Mouse (Mus musculus) ES-Bruce4 (cell line): ENCODE data around the gene Tmem143. TPM values are rescaled to one million over a fixed set of nuclear protein-coding genes. Genes with fewer than 3 reads are reported as not detected.
"Not testable (repeated sequence)": the region's sequence is repeated elsewhere in the genome, so short reads cannot be mapped to it uniquely, and the experiment has no call there.

Experiments used
- H3K27ac ChIP-seq: 2 replicates; pipeline ENCODE4 v1.5.1; 2012; ENCODE audit warnings: low read length, inconsistent platforms; ENCODE audit not compliant: insufficient read depth
- H3K27me3 ChIP-seq: 2 replicates; pipeline ENCODE4 v1.6.1; 2012; ENCODE audit warnings: mild to moderate bottlenecking, low read length, inconsistent platforms; ENCODE audit not compliant: control insufficient read depth, poor library complexity, insufficient read depth, severe bottlenecking
- H3K36me3 ChIP-seq: 2 replicates; pipeline ENCODE4 v1.6.1; 2012; ENCODE audit warnings: inconsistent platforms, mild to moderate bottlenecking, low read length, moderate library complexity; ENCODE audit not compliant: control insufficient read depth, poor library complexity, insufficient read depth, severe bottlenecking
- H3K4me1 ChIP-seq: one replicate; pipeline ENCODE4 v1.8.1; 2011; ENCODE audit warnings: low read length; ENCODE audit not compliant: control insufficient read depth, insufficient read depth
- H3K4me3 ChIP-seq: 2 replicates; pipeline ENCODE4 v1.5.1; 2011; ENCODE audit warnings: low read depth, mild to moderate bottlenecking, low read length
- H3K9ac ChIP-seq: 2 replicates; pipeline ENCODE4 v1.6.1; 2012; ENCODE audit warnings: low read depth, mild to moderate bottlenecking, inconsistent platforms; ENCODE audit not compliant: poor library complexity, severe bottlenecking
- H3K9me3 ChIP-seq: replicated peaks from 2 replicates; pipeline ENCODE4 v1.6.1; 2012; ENCODE audit warnings: mild to moderate bottlenecking, low read length, inconsistent platforms; ENCODE audit not compliant: control insufficient read depth, poor library complexity, insufficient read depth, severe bottlenecking
- CTCF ChIP-seq: IDR thresholded peaks from one replicate; pipeline ENCODE4 v1.8.1; 2011; ENCODE audit warnings: low read depth, low read length
- EP300 ChIP-seq: IDR thresholded peaks from 2 replicates; pipeline ENCODE4 v1.6.1; 2011; ENCODE audit warnings: low read depth, low read length; ENCODE audit not compliant: insufficient read depth
- POLR2A ChIP-seq: IDR thresholded peaks from one replicate; pipeline ENCODE4 v1.8.1; 2011; ENCODE audit warnings: low read length; ENCODE audit not compliant: insufficient read depth
- polyA plus RNA-seq: library from polyadenylated mRNA; stranded (reverse); fragments of >200 nt; gene quantifications from 2 replicates; pipeline ENCODE4 v1.2.4, GENCODE M21; 2011; ENCODE audit warnings: low read depth; ENCODE audit not compliant: missing spikeins, insufficient read depth, insufficient read length

Gene Tmem143
- polyA plus RNA-seq, 1 experiment = 21.7 TPM

DNA sequence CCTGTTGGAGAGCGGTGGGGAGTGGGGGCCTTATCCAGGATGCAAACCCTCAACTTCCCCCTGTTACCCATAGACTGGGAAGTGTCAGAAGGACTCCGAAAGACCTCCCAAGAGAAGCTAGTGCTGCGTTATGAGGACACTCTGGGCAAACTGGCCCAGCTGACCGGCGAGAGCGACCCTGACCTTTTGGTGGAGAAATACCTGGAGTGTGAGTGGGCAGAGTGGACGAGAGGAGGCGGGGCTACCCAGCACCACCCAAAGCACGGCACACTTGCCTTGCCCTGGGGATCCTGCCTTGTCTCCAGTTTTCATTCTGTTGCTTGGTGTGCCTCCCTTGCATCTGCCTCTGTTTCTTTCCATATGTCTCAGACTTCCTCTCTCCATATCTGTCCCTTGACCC lies 45.2 kb downstream of the Tmem143 start:
- H3K4me3 ChIP-seq = no peak overlapping the region
- H3K9ac ChIP-seq = no peak overlapping the region
- no peaks in the 10 kb centered on the region for H3K9me3 ChIP-seq
- no peaks in the 10 kb centered on the region for H3K27me3 ChIP-seq
- no peak for TF ChIP-seq EP300
- no peak for TF ChIP-seq CTCF
- TF ChIP-seq POLR2A = no peak
- no peak overlapping the region for H3K27ac ChIP-seq
- H3K36me3 ChIP-seq = no peaks in the 10 kb centered on the region
- H3K4me1 ChIP-seq = no peaks in the 10 kb centered on the region

DNA sequence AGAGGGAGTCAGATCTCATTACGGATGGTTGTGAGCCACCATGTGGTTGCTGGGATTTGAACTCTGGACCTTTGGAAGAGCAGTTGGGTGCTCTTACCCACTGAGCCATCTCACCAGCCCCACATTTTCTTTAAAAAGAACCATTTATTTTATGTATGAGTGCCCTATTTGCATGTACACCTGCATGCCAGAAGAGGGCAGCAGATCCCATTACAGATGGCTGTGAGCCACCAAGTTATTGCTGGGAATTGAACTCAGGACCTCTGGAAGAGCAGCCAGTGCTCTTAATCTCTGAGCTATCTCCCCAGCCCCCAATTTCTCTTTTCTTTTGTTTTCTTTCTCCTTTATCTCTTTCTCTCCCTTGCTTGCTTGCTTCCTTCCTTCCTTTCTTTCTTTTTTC lies 46.5 kb downstream of the Tmem143 start:
- not testable (repeated sequence) for H3K36me3 ChIP-seq, H3K4me1 ChIP-seq, H3K9me3 ChIP-seq, H3K27me3 ChIP-seq, H3K27ac ChIP-seq, H3K4me3 ChIP-seq, H3K9ac ChIP-seq

DNA sequence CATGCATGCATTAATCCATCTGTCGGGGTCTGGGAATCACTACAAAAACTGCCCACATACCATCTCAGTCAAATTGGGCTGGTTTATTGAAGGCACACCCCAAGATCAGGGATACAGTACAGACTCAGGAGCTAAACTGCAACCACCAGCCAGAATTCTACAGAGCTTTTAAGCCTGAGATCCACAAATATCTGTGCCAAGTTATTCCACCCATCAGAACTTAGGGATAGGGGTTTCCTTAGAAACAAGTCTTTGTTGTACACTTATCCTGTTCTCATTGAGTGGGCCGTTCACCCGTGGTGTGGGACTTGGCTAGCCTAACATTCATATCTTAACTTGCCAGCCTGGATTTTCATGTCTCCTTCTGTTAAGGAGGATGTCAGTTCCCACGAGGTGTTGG lies 52.3 kb downstream of the Tmem143 start:
- no peak for TF ChIP-seq POLR2A
- TF ChIP-seq EP300 = no peak
- no peak for TF ChIP-seq CTCF

DNA sequence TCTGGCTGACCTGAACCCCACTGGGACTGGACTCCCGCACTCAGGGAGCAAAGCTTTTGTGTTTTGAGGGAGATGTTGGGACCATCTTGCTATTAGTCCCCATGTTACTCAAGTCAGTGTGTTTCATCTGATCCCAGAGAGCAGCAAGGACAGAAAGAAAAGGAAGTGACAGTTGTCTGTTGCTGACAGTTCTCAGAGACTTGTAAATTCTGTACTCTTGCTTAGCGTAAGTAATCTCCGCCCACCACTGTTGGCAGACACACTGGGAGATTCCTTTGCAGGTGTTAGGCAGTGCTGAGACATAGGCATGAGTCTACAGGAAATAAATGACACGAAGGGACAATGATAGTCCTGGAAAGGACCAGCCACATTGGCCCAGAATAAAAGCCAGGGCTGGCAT lies 59.9 kb downstream of the Tmem143 start:
- Histone ChIP-seq H3K36me3 (no peaks in the 10 kb centered on the region), H3K4me3 (no peak overlapping the region), H3K9me3 (peaks cover 2% of the 10 kb centered on the region; the same call in 1 of the 2 replicates), H3K9ac (no peak overlapping the region), H3K27me3 (no peaks in the 10 kb centered on the region), H3K4me1 (no peaks in the 10 kb centered on the region), H3K27ac (no peak overlapping the region)
- TF ChIP-seq POLR2A (no peak), CTCF (no peak), EP300 (no peak)

More for the DNA sequence above, 52.3 kb downstream of the Tmem143 start:
- H3K9me3 ChIP-seq = peaks cover 2% of the 10 kb centered on the region; the same call in 1 of the 2 replicates
- H3K4me1 ChIP-seq = no peaks in the 10 kb centered on the region
- H3K27me3 ChIP-seq = no peaks in the 10 kb centered on the region
- H3K9ac ChIP-seq = no peak overlapping the region
- no peak overlapping the region for H3K27ac ChIP-seq
- no peaks in the 10 kb centered on the region for H3K36me3 ChIP-seq
- H3K4me3 ChIP-seq = no peak overlapping the region

Other genes starting within 250 kb of the Tmem143 start
- 0.87 TPM in 1 of 2 replicates, not detected in the other for gene Fut2, start 230.5 kb upstream of the Tmem143 start, polyA plus RNA-seq
- gene Ntn5, start 212.9 kb upstream of the Tmem143 start, polyA plus RNA-seq = 0.51 TPM in 1 of 2 replicates, not detected in the other
- 1.1 and 1.4 TPM in 2 replicates for gene Sec1, start 202.5 kb upstream of the Tmem143 start, polyA plus RNA-seq
- gene Car11, start 197.1 kb upstream of the Tmem143 start, polyA plus RNA-seq = 6.0 and 9.7 TPM in 2 replicates
- 6.7 and 6.9 TPM in 2 replicates for gene Dbp, start 191.9 kb upstream of the Tmem143 start, polyA plus RNA-seq
- gene Rpl18, start 181.5 kb upstream of the Tmem143 start, polyA plus RNA-seq = 1,593 and 1,677 TPM in 2 replicates
- gene Sphk2, start 178.9 kb upstream of the Tmem143 start, polyA plus RNA-seq = 10.4 and 11.1 TPM in 2 replicates
- 0.85 and 1.4 TPM in 2 replicates for gene Fam83e, start 175.7 kb upstream of the Tmem143 start, polyA plus RNA-seq
- not detected in 2 replicates for gene Spaca4, start 171.1 kb upstream of the Tmem143 start, polyA plus RNA-seq
- 9.6 and 11.3 TPM in 2 replicates for gene Lmtk3, start 113.2 kb upstream of the Tmem143 start, polyA plus RNA-seq
- gene Sult2b1, start 112.3 kb upstream of the Tmem143 start, polyA plus RNA-seq = 5.4 and 6.4 TPM in 2 replicates
- 75.1 and 75.8 TPM in 2 replicates for gene Cyth2, start 82.4 kb upstream of the Tmem143 start, polyA plus RNA-seq
- gene Kcnj14, start 72.2 kb upstream of the Tmem143 start, polyA plus RNA-seq = 0.75 TPM in 1 of 2 replicates, not detected in the other
- gene Grwd1, start 66.0 kb upstream of the Tmem143 start, polyA plus RNA-seq = 32.3 and 36.3 TPM in 2 replicates
- 98.0 and 102 TPM in 2 replicates for gene Kdelr1, start 24.2 kb upstream of the Tmem143 start, polyA plus RNA-seq
- gene Grin2d, start 18.6 kb upstream of the Tmem143 start, polyA plus RNA-seq = 0.43 and 0.68 TPM in 2 replicates
- gene Syngr4, start 227 bp upstream of the Tmem143 start, polyA plus RNA-seq = 2.0 and 3.4 TPM in 2 replicates
- 10.6 and 11.0 TPM in 2 replicates for gene Emp3, start 24.5 kb downstream of the Tmem143 start, polyA plus RNA-seq
- gene Ccdc114, start 27.1 kb downstream of the Tmem143 start, polyA plus RNA-seq = 7.6 and 10.2 TPM in 2 replicates
- gene Abcc6, start 133.4 kb downstream of the Tmem143 start, polyA plus RNA-seq = not detected in 2 replicates
- gene Nomo1, start 136.8 kb downstream of the Tmem143 start, polyA plus RNA-seq = 130 and 134 TPM in 2 replicates
- gene Kcnj11, start 203.8 kb downstream of the Tmem143 start, polyA plus RNA-seq = 1.0 and 1.5 TPM in 2 replicates